Mouse (Mus musculus): ENCODE data around the gene Olfr1450. TPM values are rescaled to one million over a fixed set of nuclear protein-coding genes. Genes with fewer than 3 reads are reported as not detected.
"Not testable (repeated sequence)": the region's sequence is repeated elsewhere in the genome, so short reads cannot be mapped to it uniquely, and the experiment has no call there.

Olfr1450 gene
- not detected in 2 replicates for polyA plus RNA-seq (2015; fragmentation: Nextera tagmentation; extraction: Ambion mirVana)

DNA sequence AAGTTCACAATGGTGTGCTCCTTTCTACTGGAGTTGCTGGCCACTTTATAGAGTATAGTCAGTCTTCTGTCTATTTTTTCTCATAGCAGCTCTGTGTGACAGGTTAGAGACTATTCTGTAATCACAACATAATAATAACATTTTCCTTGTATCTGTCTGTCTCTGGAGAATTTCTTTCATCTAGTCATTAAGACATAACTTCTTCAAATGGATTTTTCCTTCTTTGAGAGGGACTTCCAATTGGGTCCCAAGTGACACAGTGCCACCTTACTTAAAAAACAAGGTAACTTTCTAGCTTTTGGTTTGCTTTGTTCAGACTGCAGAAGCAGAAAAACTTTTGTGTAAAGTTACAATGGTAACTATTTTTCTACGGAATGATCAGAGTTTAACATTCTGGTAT, at the start of gene Olfr1450:
TSS of gene Olfr1450 (plus strand) at position 301 of the 400 bp plus-strand sequence.
- 89% methylated on average over 1 of the region's 1 CpGs for WGBS
- Histone ChIP-seq H3K27ac (replicated peaks) (no peak within 1 kb of the TSS), H3K4me2 (no peak within 1 kb of the TSS), H3K4me1 (replicated peaks) (no peaks in the 10 kb centered on the region), H3K9ac (no peak within 1 kb of the TSS), H3K4me3 (no peak within 1 kb of the TSS), H3K36me3 (no peaks in the 10 kb centered on the region), H3K9me3 (0 out of 2 replicates have a peak, but pooled peaks cover 3% of the 10 kb centered on the region), H3K27me3 (no peaks in the 10 kb centered on the region)
- no peak for ATAC-seq (ENCODE audit: low FRiP score, low read depth)

DNA sequence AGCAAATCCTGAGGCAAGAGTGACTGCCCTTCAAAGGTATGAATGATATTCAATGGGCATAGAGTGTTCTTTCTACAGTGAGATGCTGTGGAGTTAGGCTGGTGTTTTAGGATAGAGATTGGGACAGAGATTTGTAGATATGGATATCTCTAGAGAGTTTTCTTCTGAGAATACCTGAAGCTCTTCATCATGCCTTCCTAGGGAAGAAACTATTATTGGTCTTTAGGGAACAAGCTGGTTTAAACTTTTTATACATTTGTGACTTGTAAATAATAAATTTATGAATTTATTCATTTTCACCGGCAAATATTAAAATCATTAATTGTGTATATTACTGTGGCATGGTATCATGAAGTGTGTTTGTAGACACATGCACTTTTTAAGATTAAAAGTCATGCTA, 46.4 kb upstream of the Olfr1450 start, which contains the start of gene Olfr1447:
TSS of gene Olfr1447 (minus strand) at position 101 of the 400 bp plus-strand sequence.
- H3K4me1 ChIP-seq (replicated peaks): no peaks in the 10 kb centered on the region
- no peak within 1 kb of the TSS for H3K4me3 ChIP-seq
- H3K9me3 ChIP-seq: 0 out of 2 replicates have a peak, but pooled peaks cover 3% of the 10 kb centered on the region
- H3K4me2 ChIP-seq: no peak within 1 kb of the TSS
- no peaks in the 10 kb centered on the region for H3K36me3 ChIP-seq
- no peak within 1 kb of the TSS for H3K27ac ChIP-seq (replicated peaks)
- no peak within 1 kb of the TSS for H3K9ac ChIP-seq
- WGBS: 94% methylated on average over 1 of the region's 1 CpGs
- H3K27me3 ChIP-seq: no peaks in the 10 kb centered on the region
- ATAC-seq (ENCODE audit: low FRiP score, low read depth): no peak

GRCm38 (mm10) chr19:12924319-12924718, 25.7 kb upstream of the Olfr1450 start, which contains the start of gene Olfr1448:
TSS of gene Olfr1448 (minus strand) at chr19:12924419.
- Histone ChIP-seq H3K27me3 (no peaks in the 10 kb centered on the region), H3K4me1 (replicated peaks) (no peaks in the 10 kb centered on the region), H3K4me2 (no peak within 1 kb of the TSS), H3K27ac (replicated peaks) (no peak within 1 kb of the TSS), H3K4me3 (no peak within 1 kb of the TSS), H3K9me3 (no peaks in the 10 kb centered on the region), H3K9ac (no peak within 1 kb of the TSS), H3K36me3 (no peaks in the 10 kb centered on the region)
- WGBS: 72% methylated on average over 1 of the region's 1 CpGs
- no peak for ATAC-seq (ENCODE audit: low FRiP score, low read depth)

DNA sequence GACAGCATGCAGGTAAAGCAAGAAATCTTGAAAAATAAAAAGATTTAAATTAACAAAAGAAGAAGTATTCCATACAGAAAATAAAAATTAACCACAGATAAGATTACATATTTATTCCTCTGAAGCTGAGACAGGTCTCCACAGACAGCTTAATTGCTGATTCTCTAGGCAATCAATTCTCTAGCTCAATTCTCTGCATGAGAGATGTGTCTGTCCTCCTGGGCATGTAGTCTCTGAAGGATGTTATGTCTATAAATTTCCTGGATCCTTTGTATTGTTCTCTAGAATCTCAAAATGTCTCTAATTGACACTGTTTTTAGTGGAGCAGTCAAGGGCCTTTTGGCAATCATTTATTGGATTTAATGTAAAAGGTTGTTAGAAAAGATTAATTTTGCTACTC, 19.5 kb upstream of the Olfr1450 start, which contains the start of gene Olfr1449:
TSS of gene Olfr1449 (plus strand) at position 301 of the 400 bp plus-strand sequence.
- H3K4me2 ChIP-seq: no peak within 1 kb of the TSS
- H3K27me3 ChIP-seq: no peaks in the 10 kb centered on the region
- no peaks in the 10 kb centered on the region for H3K4me1 ChIP-seq (replicated peaks)
- no peak for ATAC-seq (ENCODE audit: low FRiP score, low read depth)
- no peaks in the 10 kb centered on the region for H3K36me3 ChIP-seq
- no peak within 1 kb of the TSS for H3K27ac ChIP-seq (replicated peaks)
- no peak within 1 kb of the TSS for H3K9ac ChIP-seq
- H3K9me3 ChIP-seq: no peaks in the 10 kb centered on the region; the same call in 1 of the 2 replicates
- no peak within 1 kb of the TSS for H3K4me3 ChIP-seq

GRCm38 (mm10) chr19:12970082-12970481, 20.0 kb downstream of the Olfr1450 start:
- H3K27me3 ChIP-seq; H3K9me3 ChIP-seq; H3K36me3 ChIP-seq; ATAC-seq (ENCODE audit: low FRiP score, low read depth); H3K4me3 ChIP-seq; H3K4me2 ChIP-seq; H3K4me1 ChIP-seq (replicated peaks); H3K9ac ChIP-seq; H3K27ac ChIP-seq (replicated peaks): not testable (repeated sequence)
- 85% methylated on average over 5 of the region's 5 CpGs for whole genome bisulfite sequencing

GRCm38 (mm10) chr19:12992316-12992715, 42.3 kb downstream of the Olfr1450 start:
- not testable (repeated sequence) for H3K36me3 ChIP-seq; H3K4me1 ChIP-seq (replicated peaks); ATAC-seq (ENCODE audit: low FRiP score, low read depth); H3K9me3 ChIP-seq; H3K4me2 ChIP-seq; H3K9ac ChIP-seq; H3K27ac ChIP-seq (replicated peaks); H3K4me3 ChIP-seq; H3K27me3 ChIP-seq
- WGBS: 94% methylated on average over 4 of the region's 4 CpGs

DNA sequence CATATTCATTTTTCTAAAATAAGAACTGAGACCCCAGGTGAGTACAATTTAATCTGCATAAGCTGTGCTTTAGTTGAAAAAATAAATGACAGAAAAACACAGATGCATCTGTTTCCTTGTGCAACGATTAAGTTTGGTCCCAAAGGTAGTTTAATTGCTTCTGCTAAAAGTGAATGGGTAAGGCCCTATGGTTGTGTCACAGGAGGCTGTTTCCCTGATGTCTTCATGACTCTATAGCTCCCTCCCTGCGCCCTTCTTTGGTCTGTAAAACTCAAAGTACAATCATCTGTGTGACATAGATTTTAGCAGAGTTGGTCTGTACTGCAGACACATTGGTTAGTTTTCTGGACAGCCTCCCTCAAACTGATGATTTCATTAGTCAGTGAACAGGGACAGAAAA, 44.7 kb downstream of the Olfr1450 start, which contains the start of gene Olfr1451:
TSS of gene Olfr1451 (plus strand) at position 301 of the 400 bp plus-strand sequence.
- no peaks in the 10 kb centered on the region for H3K36me3 ChIP-seq
- WGBS: 79% methylated on average over 2 of the region's 2 CpGs
- H3K4me1 ChIP-seq (replicated peaks): no peaks in the 10 kb centered on the region
- H3K4me2 ChIP-seq: no peak within 1 kb of the TSS
- peaks cover 5% of the 10 kb centered on the region; the same call in 1 of the 2 replicates for H3K9me3 ChIP-seq
- no peaks in the 10 kb centered on the region for H3K27me3 ChIP-seq
- no peak for ATAC-seq (ENCODE audit: low FRiP score, low read depth)
- H3K9ac ChIP-seq: no peak within 1 kb of the TSS
- H3K4me3 ChIP-seq: no peak within 1 kb of the TSS
- H3K27ac ChIP-seq (replicated peaks): no peak within 1 kb of the TSS

Other genes starting within 250 kb of the Olfr1450 start
- 1.00 and 1.2 TPM in 2 replicates for gene Cntf, start 184.6 kb upstream of the Olfr1450 start, polyA plus RNA-seq (2015; fragmentation: Nextera tagmentation; extraction: Ambion mirVana)
- gene Zfp91, start 154.1 kb upstream of the Olfr1450 start, polyA plus RNA-seq (2015; fragmentation: Nextera tagmentation; extraction: Ambion mirVana): 13.6 and 14.3 TPM in 2 replicates
- gene Lpxn, start 154.1 kb upstream of the Olfr1450 start, polyA plus RNA-seq (2015; fragmentation: Nextera tagmentation; extraction: Ambion mirVana): 1.1 and 1.6 TPM in 2 replicates
- not detected in 2 replicates for gene Gm5244, start 103.6 kb upstream of the Olfr1450 start, polyA plus RNA-seq (2015; fragmentation: Nextera tagmentation; extraction: Ambion mirVana)
- not detected in 2 replicates for gene Olfr1444, start 93.0 kb upstream of the Olfr1450 start, polyA plus RNA-seq (2015; fragmentation: Nextera tagmentation; extraction: Ambion mirVana)
- not detected in 2 replicates for gene Olfr1445, start 66.4 kb upstream of the Olfr1450 start, polyA plus RNA-seq (2015; fragmentation: Nextera tagmentation; extraction: Ambion mirVana)
- not detected in 2 replicates for gene Olfr1446, start 56.7 kb upstream of the Olfr1450 start, polyA plus RNA-seq (2015; fragmentation: Nextera tagmentation; extraction: Ambion mirVana)
- gene Olfr1447, start 46.5 kb upstream of the Olfr1450 start, polyA plus RNA-seq (2015; fragmentation: Nextera tagmentation; extraction: Ambion mirVana): not detected in 2 replicates
- not detected in 2 replicates for gene Olfr1448, start 25.8 kb upstream of the Olfr1450 start, polyA plus RNA-seq (2015; fragmentation: Nextera tagmentation; extraction: Ambion mirVana)
- not detected in 2 replicates for gene Olfr1449, start 19.4 kb upstream of the Olfr1450 start, polyA plus RNA-seq (2015; fragmentation: Nextera tagmentation; extraction: Ambion mirVana)
- gene Olfr1451, start 44.8 kb downstream of the Olfr1450 start, polyA plus RNA-seq (2015; fragmentation: Nextera tagmentation; extraction: Ambion mirVana): not detected in 2 replicates
- not detected in 2 replicates for gene Olfr1453, start 78.1 kb downstream of the Olfr1450 start, polyA plus RNA-seq (2015; fragmentation: Nextera tagmentation; extraction: Ambion mirVana)
- gene Olfr1454, start 110.4 kb downstream of the Olfr1450 start, polyA plus RNA-seq (2015; fragmentation: Nextera tagmentation; extraction: Ambion mirVana): not detected in 2 replicates
- not detected in 2 replicates for gene Olfr1457, start 147.6 kb downstream of the Olfr1450 start, polyA plus RNA-seq (2015; fragmentation: Nextera tagmentation; extraction: Ambion mirVana)
- not detected in 2 replicates for gene Olfr1458, start 156.5 kb downstream of the Olfr1450 start, polyA plus RNA-seq (2015; fragmentation: Nextera tagmentation; extraction: Ambion mirVana)
- gene Olfr1459, start 199.3 kb downstream of the Olfr1450 start, polyA plus RNA-seq (2015; fragmentation: Nextera tagmentation; extraction: Ambion mirVana): not detected in 2 replicates
- gene Olfr1461, start 212.7 kb downstream of the Olfr1450 start, polyA plus RNA-seq (2015; fragmentation: Nextera tagmentation; extraction: Ambion mirVana): not detected in 2 replicates
- gene Olfr1462, start 235.5 kb downstream of the Olfr1450 start, polyA plus RNA-seq (2015; fragmentation: Nextera tagmentation; extraction: Ambion mirVana): not detected in 2 replicates

Measured in hindbrain, embryonic 15.5 days (tissue).